Mouse (Mus musculus) liver, postnatal 0 days (tissue): Measurements from ENCODE around the gene Cd300ld.

ENCODE experiments used
- CTCF ChIP-seq: sonication (generic); IDR thresholded peaks from 2 replicates; pipeline ENCODE4 v1.5.1; 2016; ENCODE audit warnings: antibody characterized with exemption, low read depth
- EP300 ChIP-seq: IDR thresholded peaks from 2 replicates; pipeline ENCODE4 v1.6.1; 2016; ENCODE audit warnings: antibody characterized with exemption, low read depth, mild to moderate bottlenecking

- TF ChIP-seq EP300 (no peak), CTCF (no peak)
Measured at GRCm38 (mm10) chr11:114960369-114960768, 29.4 kb downstream of the Cd300ld start.
